Mouse (Mus musculus) kidney, adult 9 months (tissue): ENCODE data around the gene Adamts20.
"Not testable (repeated sequence)": the region's sequence is repeated elsewhere in the genome, so short reads cannot be mapped to it uniquely, and the experiment has no call there.

Experiments used
- DNase-seq: peaks from one replicate; pipeline ENCODE4 v3.0.0; 2022

Adamts20 gene

GRCm38 (mm10) chr15:94444043-94444436 is 21.2 kb downstream of the Adamts20 start:
- DNase-seq = no peak

GRCm38 (mm10) chr15:94443025-94443424 is 22.2 kb downstream of the Adamts20 start:
- DNase-seq = no peak

- no peak for DNase-seq
These were observed 29.7 kb downstream of the Adamts20 start for GRCm38 (mm10) chr15:94435532-94435931.

GRCm38 (mm10) chr15:94430681-94431405 is 34.4 kb downstream of the Adamts20 start:
- no peak for DNase-seq

GRCm38 (mm10) chr15:94428726-94429125 is 36.5 kb downstream of the Adamts20 start:
- DNase-seq = no peak

- DNase-seq = no peak
These were observed 37.6 kb downstream of the Adamts20 start for GRCm38 (mm10) chr15:94427482-94428214.

- DNase-seq = no peak
These were observed 44.7 kb downstream of the Adamts20 start for GRCm38 (mm10) chr15:94420526-94420925.

- DNase-seq = no peak
These were observed 46.1 kb downstream of the Adamts20 start for GRCm38 (mm10) chr15:94419167-94419566.

- no peak for DNase-seq
These were observed 46.8 kb downstream of the Adamts20 start for GRCm38 (mm10) chr15:94418427-94418826.

GRCm38 (mm10) chr15:94417216-94418155 is 47.7 kb downstream of the Adamts20 start:
- DNase-seq = no peak

- no peak for DNase-seq
These were observed 55.4 kb downstream of the Adamts20 start for GRCm38 (mm10) chr15:94409832-94410231.

GRCm38 (mm10) chr15:94406364-94406763 is 58.9 kb downstream of the Adamts20 start:
- DNase-seq = no peak

GRCm38 (mm10) chr15:94404071-94404545 is 61.1 kb downstream of the Adamts20 start:
- peak; percentile 11 for DNase-seq

GRCm38 (mm10) chr15:94403461-94404070 is 61.7 kb downstream of the Adamts20 start:
- no peak for DNase-seq

- no peak for DNase-seq
These were observed 62.2 kb downstream of the Adamts20 start for GRCm38 (mm10) chr15:94403018-94403417.

GRCm38 (mm10) chr15:94392737-94393136 is 72.5 kb downstream of the Adamts20 start:
- DNase-seq = no peak

- not testable (repeated sequence) for DNase-seq
These were observed 75.1 kb downstream of the Adamts20 start for GRCm38 (mm10) chr15:94390127-94390526.

GRCm38 (mm10) chr15:94379425-94379824 is 85.8 kb downstream of the Adamts20 start:
- peak; percentile 14 for DNase-seq

GRCm38 (mm10) chr15:94372548-94372947 is 92.7 kb downstream of the Adamts20 start:
- DNase-seq = no peak

- no peak for DNase-seq
These were observed 116.2 kb downstream of the Adamts20 start for GRCm38 (mm10) chr15:94349052-94349451.

GRCm38 (mm10) chr15:94344317-94344716 is 120.9 kb downstream of the Adamts20 start:
- no peak for DNase-seq

- DNase-seq = peak; percentile 84
These were observed 122.9 kb downstream of the Adamts20 start for GRCm38 (mm10) chr15:94342365-94342764.
